ENCODE assay signal across 8 mouse cellular contexts in genomic region chr15:83510805-83511405, GRCm38 (mm10). TPM values are rescaled to one million over a fixed set of nuclear protein-coding genes. Genes with fewer than 3 reads are reported as not detected.
A peak's percentile ranks its signal among the peaks of the same experiment; 100 is the strongest.
DNase-seq lines count a peak whose midpoint lies in the region; ATAC-seq and TF ChIP-seq lines count a peak whose summit lies in the region.

Gene Ttll1 (minus strand): TSS chr15:83510893.

- TF ChIP-seq POLR2A in olfactory bulb, adult 2 months (IDR thresholded peaks at IDR 0.05; ENCODE audit: insufficient read depth, low read depth, low read length), result peak; percentile 69
- 0 out of 2 replicates have a peak, but pooled peaks have one; percentile 50 for TF ChIP-seq POLR2A in thymus, adult 2 months (IDR thresholded peaks at IDR 0.05; ENCODE audit: control insufficient read depth, extremely low read depth, insufficient read depth, low read length, poor library complexity)

- peak; percentile 97 for DNase-seq in G1E (ENCODE audit: low spot score)
- peak; percentile 91 to 94 for DNase-seq in cerebellum, adult 18-20 months
- DNase-seq in heart, postnatal 36 days, result peak; percentile 95 to 96
- DNase-seq in layer of hippocampus, adult 2 months (ENCODE audit: low spot score in 2 of 2), result peak; percentile 92 to 95
- peak; percentile 98 for DNase-seq in lung, embryonic 14.5 days
- DNase-seq in thymus, adult 2 months, result peak; percentile 98

- no peaks in the 10 kb centered on the region for H3K9me3 ChIP-seq in G1E (replicated peaks)
- H3K9me3 ChIP-seq in forebrain, embryonic 16.5 days (ENCODE audit: control insufficient read depth, low read length), result no peaks in the 10 kb centered on the region
- no peaks in the 10 kb centered on the region for H3K9me3 ChIP-seq in lung, embryonic 14.5 days (ENCODE audit: low read depth, low read length)

- peaks cover 27% of the 10 kb centered on the region for H3K27me3 ChIP-seq in G1E (ENCODE audit: insufficient read depth, low read length)
- no peaks in the 10 kb centered on the region for H3K27me3 ChIP-seq in forebrain, embryonic 16.5 days (replicated peaks; ENCODE audit: control insufficient read depth, insufficient read depth, low read length)
- H3K27me3 ChIP-seq in lung, embryonic 14.5 days (ENCODE audit: insufficient read depth, low read length), result no peaks in the 10 kb centered on the region
- H3K27me3 ChIP-seq in thymus, adult 2 months (ENCODE audit: control insufficient read depth, insufficient read depth, low read length), result no peaks in the 10 kb centered on the region

- peak within 1 kb of the TSS; percentile 52 for H3K4me2 ChIP-seq in forebrain, embryonic 16.5 days (ENCODE audit: low read length)
- peak within 1 kb of the TSS; percentile 90 for H3K4me2 ChIP-seq in lung, embryonic 14.5 days

- H3K36me3 ChIP-seq in G1E (replicated peaks), result no peaks in the 10 kb centered on the region
- no peaks in the 10 kb centered on the region for H3K36me3 ChIP-seq in forebrain, embryonic 16.5 days (ENCODE audit: control insufficient read depth, insufficient read depth)
- no peaks in the 10 kb centered on the region for H3K36me3 ChIP-seq in lung, embryonic 14.5 days (ENCODE audit: insufficient read depth)
- no peaks in the 10 kb centered on the region for H3K36me3 ChIP-seq in thymus, adult 2 months (ENCODE audit: control insufficient read depth, insufficient read depth, low read length)

- H3K4me3 ChIP-seq in G1E (ENCODE audit: low read depth, low read length), result peak within 1 kb of the TSS; percentile 72
- H3K4me3 ChIP-seq in forebrain, embryonic 16.5 days (replicated peaks; ENCODE audit: low read length), result peak within 1 kb of the TSS; percentile 54
- peak within 1 kb of the TSS; percentile 80 for H3K4me3 ChIP-seq in layer of hippocampus, adult 2 months
- peak within 1 kb of the TSS; percentile 55 for H3K4me3 ChIP-seq in lung, embryonic 14.5 days (ENCODE audit: low read depth, low read length)
- peak within 1 kb of the TSS; percentile 63 for H3K4me3 ChIP-seq in olfactory bulb, adult 2 months (ENCODE audit: insufficient read depth, low read depth, low read length)
- H3K4me3 ChIP-seq in thymus, adult 2 months (ENCODE audit: control insufficient read depth, insufficient read depth, low read length), result peak within 1 kb of the TSS; percentile 54

- TF ChIP-seq CTCF in G1E (IDR thresholded peaks at IDR 0.05; ENCODE audit: low read depth, low read length), result no peak
- TF ChIP-seq CTCF in layer of hippocampus, adult 2 months (conservative IDR thresholded peaks at IDR 0.05), result no peak
- TF ChIP-seq CTCF in lung, embryonic 14.5 days (IDR thresholded peaks at IDR 0.05; ENCODE audit: low read depth), result no peak
- TF ChIP-seq CTCF in olfactory bulb, adult 2 months (IDR thresholded peaks at IDR 0.05; ENCODE audit: insufficient read depth, low read depth, low read length), result no peak
- TF ChIP-seq CTCF in thymus, adult 2 months (IDR thresholded peaks at IDR 0.05; ENCODE audit: borderline replicate concordance, control insufficient read depth, extremely low read depth, insufficient read depth, low read length, poor library complexity), result peak; percentile 50; the same call in 1 of the 2 replicates

- WGBS in forebrain, embryonic 16.5 days, result 12% methylated on average over 41 of the region's 41 CpGs
- WGBS in lung, embryonic 14.5 days, result 9% methylated on average over 41 of the region's 41 CpGs
- WGBS in olfactory bulb, adult 2 months, result 9% methylated on average over 41 of the region's 41 CpGs
- WGBS in thymus, adult 2 months, result 9% methylated on average over 41 of the region's 41 CpGs

- peak within 1 kb of the TSS; percentile 67 for H3K9ac ChIP-seq in forebrain, embryonic 16.5 days (replicated peaks; ENCODE audit: low read depth, low read length)
- H3K9ac ChIP-seq in lung, embryonic 14.5 days, result peak within 1 kb of the TSS; percentile 56

- H3K27ac ChIP-seq in forebrain, embryonic 16.5 days (ENCODE audit: low read length), result peak within 1 kb of the TSS; percentile 91
- H3K27ac ChIP-seq in layer of hippocampus, adult 2 months, result peak within 1 kb of the TSS; percentile 82
- H3K27ac ChIP-seq in lung, embryonic 14.5 days (ENCODE audit: low read depth), result peak within 1 kb of the TSS; percentile 6; the same call in 1 of the 2 replicates
- 0 out of 2 replicates have a peak within 1 kb of the TSS, but pooled peaks have one; percentile 16 for H3K27ac ChIP-seq in olfactory bulb, adult 2 months (ENCODE audit: insufficient read depth, low read depth, low read length)
- H3K27ac ChIP-seq in thymus, adult 2 months (ENCODE audit: control insufficient read depth, insufficient read depth, low read length), result no peak within 1 kb of the TSS

- ATAC-seq in G1E (ENCODE audit: extremely low read depth, insufficient number of reproducible peaks, low FRiP score, poor library complexity, severe bottlenecking), result peak; percentile 91
- peak; percentile 98 for ATAC-seq in forebrain, embryonic 16.5 days
- peak; percentile 95 for ATAC-seq in lung, embryonic 14.5 days (ENCODE audit: insufficient read depth)

- peaks cover 23% of the 10 kb centered on the region for H3K4me1 ChIP-seq in G1E (ENCODE audit: insufficient read depth, low read depth, low read length)
- H3K4me1 ChIP-seq in forebrain, embryonic 16.5 days (replicated peaks; ENCODE audit: control insufficient read depth, insufficient read depth, low read length), result peaks cover 23% of the 10 kb centered on the region
- H3K4me1 ChIP-seq in lung, embryonic 14.5 days (ENCODE audit: insufficient read depth), result no peaks in the 10 kb centered on the region
- peaks cover 14% of the 10 kb centered on the region for H3K4me1 ChIP-seq in olfactory bulb, adult 2 months (ENCODE audit: control insufficient read depth, insufficient read depth, low read length)
- H3K4me1 ChIP-seq in thymus, adult 2 months (replicated peaks; ENCODE audit: control insufficient read depth, insufficient read depth, low read length), result peaks cover 3% of the 10 kb centered on the region

- intact Hi-C loops in heart, postnatal 36 days (cut with DNase I), result loop anchor here (10.0 kb wide), 2 partner anchors 126 to 696 kb away; no protein-coding TSS in a partner anchor

RNA-seq across cellular contexts. Expression of gene Ttll1, which starts in this region (rescaled TPM):
- 12.3 and 15.7 TPM in 2 replicates for total RNA-seq in G1E (2014; fragmentation: Nextera tagmentation)
- 5.6 and 6.5 TPM in 2 replicates for total RNA-seq in G1E (2017)
- polyA plus RNA-seq in G1E (2012), result 2.0 and 2.3 TPM in 2 replicates
- 107 and 114 TPM in 2 replicates for polyA plus RNA-seq in forebrain, embryonic 16.5 days (2015; fragmentation: Nextera tagmentation; extraction: Ambion mirVana)
- total RNA-seq in heart, postnatal 36 days (2021), result 10 to 100 TPM; 47.3 to 53.2 TPM
- 10 to 100 TPM; 34.5 to 36.6 TPM for total RNA-seq in layer of hippocampus, adult 2 months (2021)
- polyA plus RNA-seq in lung, embryonic 14.5 days (2014; fragmentation: Nextera tagmentation; extraction: Ambion mirVana), result 13.8 and 15.1 TPM in 2 replicates
- polyA plus RNA-seq in olfactory bulb, adult 2 months (2012; ENCODE audit: insufficient read depth, insufficient read length, low replicate concordance, missing spikeins), result not detected in 2 replicates
- 9.7 and 10.9 TPM in 2 replicates for polyA plus RNA-seq in thymus, adult 2 months (2012; rRNA removed)
